Mouse (Mus musculus) Patski (cell line): ENCODE results near the gene Tpk1. TPM values are rescaled to one million over a fixed set of nuclear protein-coding genes. Genes with fewer than 3 reads are reported as not detected.

ENCODE experiments used
- ATAC-seq: fragments of 100-300 bp; one replicate; pipeline ENCODE4 v1.8.0; 2021
- CTCF ChIA-PET: fragments of 350-600 bp; sonication (Branson Sonifier 250); formaldehyde crosslinking; loops from one replicate; lab custom pipeline; 2022; ENCODE audit warnings: inconsistent platforms; lab: Charles Lee
- POLR2A ChIA-PET: fragments of 350-600 bp; sonication (Branson Sonifier 250); formaldehyde crosslinking; loops from one replicate; lab custom pipeline; 2022; ENCODE audit warnings: antibody characterized with exemption, inconsistent platforms; lab: Charles Lee
- DNase-seq: peaks from one replicate; pipeline ENCODE4 v3.0.0-alpha.2; 2011; ENCODE audit warnings: low read depth, low spot score
- H3K27me3 ChIP-seq: fragments of 371-371 bp; one replicate; pipeline ENCODE4 v1.5.1; 2021
- CTCF ChIP-seq: fragments of 100-300 bp; IDR thresholded peaks from one replicate; pipeline ENCODE4 v1.5.1; 2021
- in situ Hi-C: fragments of 300-500 bp; cut with MboI; formaldehyde crosslinking; loops from 3 replicates; pipeline ENCODE4 v1.11.1; 2018; ENCODE audit warnings: low pct_unique_long_range_greater_than_20kb, mixed read lengths
- polyA plus RNA-seq: library from polyadenylated mRNA; unstranded; gene quantifications from one replicate; pipeline ENCODE4 v1.2.3, GENCODE M21; 2021

Gene Tpk1
- polyA plus RNA-seq, 1 experiment from 2014 or later = 6.4 TPM

DNA sequence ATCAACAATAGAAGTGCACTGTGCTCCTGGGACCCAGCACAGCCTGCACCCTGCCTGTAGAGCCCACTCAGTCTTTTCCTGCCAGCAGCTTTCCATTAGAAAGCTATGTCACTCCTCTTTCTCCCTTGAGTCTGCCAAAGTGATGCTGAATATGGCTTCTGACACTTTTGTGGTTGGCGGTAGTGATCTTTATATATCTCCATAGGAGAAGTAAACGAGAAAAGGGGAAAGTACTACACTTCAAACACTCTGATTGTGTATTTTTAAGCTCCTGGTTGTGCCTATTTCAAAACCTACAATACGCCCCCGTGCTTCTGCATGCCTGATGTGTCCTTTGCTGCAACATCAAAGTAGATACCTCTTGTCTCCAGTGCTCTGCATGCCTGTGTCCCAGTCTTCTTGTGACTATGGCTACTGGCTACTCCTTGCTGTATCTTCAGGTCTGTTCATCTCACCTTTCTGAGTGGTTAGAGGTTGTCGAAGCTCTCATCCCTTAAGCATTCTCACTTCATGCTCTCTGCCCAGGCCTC lies 302.7 kb downstream of the Tpk1 start:
- POLR2A ChIA-PET = no interaction called here
- in situ Hi-C loops = loop anchor here (25.0 kb wide), 1 partner anchor 1674 kb away; no protein-coding TSS in a partner anchor
- DNase-seq (no peak), ATAC-seq (no peak)
- CTCF ChIA-PET = no interaction called here
- TF ChIP-seq CTCF = no peak
- no peaks in the 10 kb centered on the region for H3K27me3 ChIP-seq

- ChIA-PET POLR2A (no interaction called here), CTCF (no interaction called here)
- DNase-seq = no peak
- ATAC-seq = no peak
- no peaks in the 10 kb centered on the region for H3K27me3 ChIP-seq
- no peak for TF ChIP-seq CTCF
- in situ Hi-C loops = loop anchor here (25.0 kb wide), 1 partner anchor 1676 kb away; no protein-coding TSS in a partner anchor
Measured at GRCm38 (mm10) chr6:43361248-43361647, 304.8 kb downstream of the Tpk1 start.

DNA sequence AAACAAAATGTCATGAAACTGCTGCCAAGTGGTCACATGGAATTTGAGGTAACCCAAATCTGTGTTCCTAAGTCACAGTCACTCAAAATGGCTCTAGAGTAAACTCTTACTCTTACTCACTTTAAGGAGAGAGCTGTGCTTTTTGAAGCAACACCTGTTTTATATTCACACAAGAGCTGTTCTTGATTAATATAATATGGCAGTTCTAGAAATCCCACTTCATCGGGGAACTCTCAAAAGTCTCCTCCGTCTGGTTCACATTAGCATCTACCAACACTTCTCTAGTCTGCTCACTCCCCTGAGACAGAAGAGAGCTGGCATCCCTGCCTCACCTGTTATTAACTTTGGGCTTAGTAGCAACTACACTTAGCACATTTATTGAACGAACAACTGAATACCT lies 305.9 kb downstream of the Tpk1 start:
- ChIA-PET CTCF (interaction anchor here (1.3 kb wide), 1 partner anchor 10 kb away, joined by 3 read pairs; no protein-coding TSS in a partner anchor), POLR2A (no interaction called here)
- in situ Hi-C loops = loop anchor here (25.0 kb wide), 1 partner anchor 1677 kb away; no protein-coding TSS in a partner anchor
- DNase-seq (no peak), ATAC-seq (no peak)
- no peaks in the 10 kb centered on the region for H3K27me3 ChIP-seq
- TF ChIP-seq CTCF = no peak

DNA sequence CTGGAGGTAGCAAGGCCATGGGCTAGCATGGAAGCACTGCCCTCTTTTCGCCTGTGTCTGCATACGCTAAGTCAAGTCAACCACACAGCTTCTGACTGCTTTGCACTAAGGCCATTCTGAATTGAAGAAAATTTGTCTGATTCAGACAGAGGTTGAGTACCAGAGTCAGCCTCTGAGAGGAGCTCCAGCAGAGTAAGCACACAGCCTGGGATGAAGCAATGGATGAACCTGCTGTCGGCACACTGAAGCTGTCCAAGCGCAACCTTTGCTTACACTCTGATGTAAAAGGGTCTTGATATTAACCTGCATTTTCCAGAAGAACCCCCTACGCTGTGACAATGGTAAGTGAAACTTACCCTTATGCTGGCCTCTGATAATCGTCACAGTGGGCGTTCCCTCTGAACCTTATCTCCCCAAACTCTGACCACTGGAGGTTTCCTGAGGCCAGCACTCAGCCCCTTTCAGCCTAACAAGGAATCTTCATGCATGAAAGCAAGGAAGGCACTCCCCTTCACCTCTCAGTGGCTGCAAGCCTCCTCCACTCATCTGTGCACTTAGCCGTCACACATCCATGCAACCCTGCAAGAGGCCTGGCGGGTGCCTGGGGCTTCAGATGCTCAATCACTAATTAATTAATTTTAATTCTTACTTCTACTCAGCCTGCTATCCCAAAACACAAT lies 311.4 kb downstream of the Tpk1 start:
- POLR2A ChIA-PET = no interaction called here
- ATAC-seq (no peak), DNase-seq (no peak)

GRCm38 (mm10) chr6:43353446-43353845 lies 312.6 kb downstream of the Tpk1 start:
- ATAC-seq (no peak), DNase-seq (no peak)
- no peak for TF ChIP-seq CTCF
- in situ Hi-C loops = loop anchor here (25.0 kb wide), 1 partner anchor 1684 kb away; no protein-coding TSS in a partner anchor
- no peaks in the 10 kb centered on the region for H3K27me3 ChIP-seq
- ChIA-PET POLR2A (no interaction called here), CTCF (no interaction called here)

More for the DNA sequence above, 311.4 kb downstream of the Tpk1 start:
- CTCF ChIA-PET = no interaction called here
- in situ Hi-C loops = loop anchor here (25.0 kb wide), 1 partner anchor 1683 kb away; no protein-coding TSS in a partner anchor
- H3K27me3 ChIP-seq = no peaks in the 10 kb centered on the region
- no peak for TF ChIP-seq CTCF

DNA sequence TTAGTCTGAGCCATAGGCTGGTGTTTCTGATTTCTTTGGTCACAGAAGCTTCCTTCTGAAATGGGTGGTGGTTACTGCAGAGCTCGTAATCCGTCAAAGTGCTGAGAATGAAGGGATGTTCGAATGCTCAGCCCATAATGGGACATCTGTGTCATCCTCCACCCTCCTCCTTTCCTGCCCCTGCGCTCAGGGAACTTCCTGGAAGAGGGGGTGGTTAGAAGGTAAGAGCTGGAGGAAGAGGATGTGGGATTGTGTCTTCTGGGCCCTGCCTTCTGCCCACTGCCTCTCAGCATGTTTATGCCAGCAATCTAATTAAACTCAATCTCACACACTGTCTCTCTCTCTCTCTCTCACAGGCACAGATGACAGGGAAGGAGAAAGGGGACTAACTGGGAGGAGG lies 317.0 kb downstream of the Tpk1 start:
- in situ Hi-C loops = no loop called here
- TF ChIP-seq CTCF = no peak
- ChIA-PET CTCF (interaction anchor here (2.3 kb wide), 1 partner anchor 9 kb away, joined by 6 read pairs; no protein-coding TSS in a partner anchor), POLR2A (no interaction called here)
- ATAC-seq (no peak), DNase-seq (no peak)
- H3K27me3 ChIP-seq = no peaks in the 10 kb centered on the region

DNA sequence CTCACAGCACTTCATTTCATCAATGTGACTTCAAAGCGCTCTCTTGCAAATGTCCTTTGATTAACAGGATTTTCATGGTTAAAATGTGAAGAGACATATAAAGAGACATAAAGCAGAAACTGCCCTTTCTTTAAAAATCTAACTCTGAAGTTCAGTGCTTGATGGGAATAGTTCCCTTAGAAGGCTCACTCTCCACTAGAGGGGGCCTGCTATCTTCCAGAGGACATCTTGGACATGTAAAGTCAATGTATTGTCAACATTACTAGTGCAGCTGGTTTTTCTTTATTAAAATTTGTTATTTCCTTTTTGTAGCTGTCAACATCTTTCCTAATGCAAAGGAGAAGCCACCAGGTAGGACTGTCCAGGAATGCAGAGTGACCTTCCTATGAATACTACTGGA lies 318.4 kb downstream of the Tpk1 start:
- no peak for ATAC-seq
- ChIA-PET POLR2A (no interaction called here), CTCF (interaction anchor here (2.3 to 2.6 kb wide), 2 partner anchors 10 to 12 kb away, joined by 6 to 9 read pairs; no protein-coding TSS in a partner anchor)
- H3K27me3 ChIP-seq = no peaks in the 10 kb centered on the region
- in situ Hi-C loops = no loop called here
- peak; percentile 29 for TF ChIP-seq CTCF
- DNase-seq = no peak

DNA sequence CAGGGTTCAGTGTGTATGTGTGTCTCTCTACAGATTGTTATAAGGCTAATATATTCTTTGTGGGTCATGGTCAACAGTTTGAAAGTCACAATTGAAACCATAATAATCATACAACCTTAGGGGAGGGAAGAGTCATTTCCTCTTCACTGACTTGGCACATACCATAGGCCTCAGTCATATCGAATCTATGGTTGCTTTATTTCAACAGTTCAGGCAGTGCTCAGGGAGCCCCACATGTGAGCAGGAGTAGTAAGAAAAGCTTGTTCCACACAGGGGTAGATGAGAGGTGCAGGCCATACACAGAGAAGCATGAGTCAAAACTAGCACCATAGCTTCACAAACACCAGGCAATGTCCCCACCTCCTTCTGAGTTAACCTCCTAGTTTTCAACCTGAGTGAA lies 323.1 kb downstream of the Tpk1 start:
- in situ Hi-C loops = no loop called here
- DNase-seq (no peak), ATAC-seq (peak; percentile 21)
- TF ChIP-seq CTCF = no peak
- H3K27me3 ChIP-seq = no peaks in the 10 kb centered on the region
- POLR2A ChIA-PET = no interaction called here
- CTCF ChIA-PET = interaction anchor here (0.7 to 1.5 kb wide), 2 partner anchors 16 to 23 kb away, joined by 3 read pairs; no protein-coding TSS in a partner anchor

DNA sequence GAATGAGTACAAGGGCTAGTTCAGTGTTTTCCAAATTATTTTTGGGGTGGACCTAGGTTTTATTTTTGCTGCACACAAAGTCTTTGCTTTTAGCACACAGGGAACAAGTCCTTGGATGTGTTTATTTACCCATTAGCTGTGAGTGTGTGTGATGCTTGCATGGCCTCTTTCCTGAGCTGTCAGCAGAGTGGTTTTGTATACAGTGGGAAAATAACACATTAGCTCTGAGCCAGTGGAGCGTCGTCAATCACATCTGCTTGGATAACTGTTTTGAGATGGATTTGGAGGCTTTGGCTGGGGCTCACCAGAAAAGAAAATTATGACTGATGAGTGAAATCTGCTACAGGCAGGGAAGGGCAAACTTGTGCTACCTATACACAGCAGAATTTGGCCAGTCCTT lies 323.7 kb downstream of the Tpk1 start:
- no peak for DNase-seq
- in situ Hi-C loops = no loop called here
- no peaks in the 10 kb centered on the region for H3K27me3 ChIP-seq
- ChIA-PET CTCF (interaction anchor here (1.5 kb wide), 1 partner anchor 23 kb away, joined by 3 read pairs; no protein-coding TSS in a partner anchor), POLR2A (no interaction called here)
- TF ChIP-seq CTCF = no peak
- ATAC-seq = no peak

GRCm38 (mm10) chr6:43338804-43339203 lies 327.3 kb downstream of the Tpk1 start:
- no peak for TF ChIP-seq CTCF
- ATAC-seq (no peak), DNase-seq (no peak)
- POLR2A ChIA-PET = interaction anchor here (0.7 kb wide), 1 partner anchor 813 kb away, joined by 8 read pairs; no protein-coding TSS in a partner anchor
- CTCF ChIA-PET = interaction anchor here (1.3 to 1.4 kb wide), 2 partner anchors 23 to 50 kb away, joined by 3 to 4 read pairs; no protein-coding TSS in a partner anchor
- H3K27me3 ChIP-seq = no peaks in the 10 kb centered on the region
- in situ Hi-C loops = no loop called here
